Mouse (Mus musculus): ENCODE measurements around the gene Celf2. TPM values are rescaled to one million over a fixed set of nuclear protein-coding genes. Genes with fewer than 3 reads are reported as not detected.
A peak's percentile ranks its signal among the peaks of the same experiment; 100 is the strongest.

Gene Celf2
- total RNA-seq, 1 experiment from 2014 or later: 180 TPM

GRCm38 (mm10) chr2:6939143-6939542 lies 570.2 kb downstream of the Celf2 start:
- no peak for ATAC-seq (replicated peaks in 1 of 2; ENCODE audit: insufficient read depth in 1 of 2, low FRiP score in 2 of 2, low TSS enrichment in 1 of 2, low read depth in 1 of 2, poor library complexity in 2 of 2, severe bottlenecking in 2 of 2)

GRCm38 (mm10) chr2:6933130-6933529 lies 576.2 kb downstream of the Celf2 start:
- ATAC-seq (replicated peaks in 1 of 2; ENCODE audit: insufficient read depth in 1 of 2, low FRiP score in 2 of 2, low TSS enrichment in 1 of 2, low read depth in 1 of 2, poor library complexity in 2 of 2, severe bottlenecking in 2 of 2): no peak

GRCm38 (mm10) chr2:6927693-6928360 lies 581.5 kb downstream of the Celf2 start:
- no peak for ATAC-seq (replicated peaks in 1 of 2; ENCODE audit: insufficient read depth in 1 of 2, low FRiP score in 2 of 2, low TSS enrichment in 1 of 2, low read depth in 1 of 2, poor library complexity in 2 of 2, severe bottlenecking in 2 of 2)

GRCm38 (mm10) chr2:6925505-6925904 lies 583.9 kb downstream of the Celf2 start:
- no peak for ATAC-seq (replicated peaks in 1 of 2; ENCODE audit: insufficient read depth in 1 of 2, low FRiP score in 2 of 2, low TSS enrichment in 1 of 2, low read depth in 1 of 2, poor library complexity in 2 of 2, severe bottlenecking in 2 of 2)

- ATAC-seq (replicated peaks in 1 of 2; ENCODE audit: insufficient read depth in 1 of 2, low FRiP score in 2 of 2, low TSS enrichment in 1 of 2, low read depth in 1 of 2, poor library complexity in 2 of 2, severe bottlenecking in 2 of 2): no peak
Measured at GRCm38 (mm10) chr2:6923738-6924474, 585.5 kb downstream of the Celf2 start.

GRCm38 (mm10) chr2:6915386-6915785 lies 594.0 kb downstream of the Celf2 start:
- no peak for ATAC-seq (replicated peaks in 1 of 2; ENCODE audit: insufficient read depth in 1 of 2, low FRiP score in 2 of 2, low TSS enrichment in 1 of 2, low read depth in 1 of 2, poor library complexity in 2 of 2, severe bottlenecking in 2 of 2)

- ATAC-seq (replicated peaks in 1 of 2; ENCODE audit: insufficient read depth in 1 of 2, low FRiP score in 2 of 2, low TSS enrichment in 1 of 2, low read depth in 1 of 2, poor library complexity in 2 of 2, severe bottlenecking in 2 of 2): no peak
Measured at GRCm38 (mm10) chr2:6913315-6913714, 596.0 kb downstream of the Celf2 start.

GRCm38 (mm10) chr2:6911932-6912331 lies 597.4 kb downstream of the Celf2 start:
- 0 out of 4 replicates have a peak, but pooled peaks of 1 of the 2 experiments have one; percentile 12 for ATAC-seq (replicated peaks in 1 of 2; ENCODE audit: insufficient read depth in 1 of 2, low FRiP score in 2 of 2, low TSS enrichment in 1 of 2, low read depth in 1 of 2, poor library complexity in 2 of 2, severe bottlenecking in 2 of 2)

GRCm38 (mm10) chr2:6909921-6910320 lies 599.4 kb downstream of the Celf2 start:
- no peak for ATAC-seq (replicated peaks in 1 of 2; ENCODE audit: insufficient read depth in 1 of 2, low FRiP score in 2 of 2, low TSS enrichment in 1 of 2, low read depth in 1 of 2, poor library complexity in 2 of 2, severe bottlenecking in 2 of 2)

- no peak for ATAC-seq (replicated peaks in 1 of 2; ENCODE audit: insufficient read depth in 1 of 2, low FRiP score in 2 of 2, low TSS enrichment in 1 of 2, low read depth in 1 of 2, poor library complexity in 2 of 2, severe bottlenecking in 2 of 2)
Measured at GRCm38 (mm10) chr2:6904411-6904810, 605.0 kb downstream of the Celf2 start.

- no peak for ATAC-seq (replicated peaks in 1 of 2; ENCODE audit: insufficient read depth in 1 of 2, low FRiP score in 2 of 2, low TSS enrichment in 1 of 2, low read depth in 1 of 2, poor library complexity in 2 of 2, severe bottlenecking in 2 of 2)
Measured at GRCm38 (mm10) chr2:6903251-6903763, 606.1 kb downstream of the Celf2 start.

GRCm38 (mm10) chr2:6896896-6897295 lies 612.5 kb downstream of the Celf2 start:
- peak; percentile 95 to 97 for ATAC-seq (replicated peaks in 1 of 2; ENCODE audit: insufficient read depth in 1 of 2, low FRiP score in 2 of 2, low TSS enrichment in 1 of 2, low read depth in 1 of 2, poor library complexity in 2 of 2, severe bottlenecking in 2 of 2)

GRCm38 (mm10) chr2:6893597-6893996 lies 615.8 kb downstream of the Celf2 start:
- no peak for ATAC-seq (replicated peaks in 1 of 2; ENCODE audit: insufficient read depth in 1 of 2, low FRiP score in 2 of 2, low TSS enrichment in 1 of 2, low read depth in 1 of 2, poor library complexity in 2 of 2, severe bottlenecking in 2 of 2)

GRCm38 (mm10) chr2:6893095-6893494 lies 616.3 kb downstream of the Celf2 start:
- no peak for ATAC-seq (replicated peaks in 1 of 2; ENCODE audit: insufficient read depth in 1 of 2, low FRiP score in 2 of 2, low TSS enrichment in 1 of 2, low read depth in 1 of 2, poor library complexity in 2 of 2, severe bottlenecking in 2 of 2)

- no peak for ATAC-seq (replicated peaks in 1 of 2; ENCODE audit: insufficient read depth in 1 of 2, low FRiP score in 2 of 2, low TSS enrichment in 1 of 2, low read depth in 1 of 2, poor library complexity in 2 of 2, severe bottlenecking in 2 of 2)
Measured at GRCm38 (mm10) chr2:6884796-6885711, 624.3 kb downstream of the Celf2 start.

- no peak for ATAC-seq (replicated peaks in 1 of 2; ENCODE audit: insufficient read depth in 1 of 2, low FRiP score in 2 of 2, low TSS enrichment in 1 of 2, low read depth in 1 of 2, poor library complexity in 2 of 2, severe bottlenecking in 2 of 2)
Measured at GRCm38 (mm10) chr2:6883996-6884795, 625.2 kb downstream of the Celf2 start.
